Mouse (Mus musculus) limb, embryonic 14.5 days (tissue): Measurements from ENCODE around the gene Nmnat2. TPM values are rescaled to one million over a fixed set of nuclear protein-coding genes. Genes with fewer than 3 reads are reported as not detected.

Experiments used
- ATAC-seq: fragments of 200-750 bp; cut with Nextera tagmentation; 2 replicates; pipeline ENCODE4 v1.8.0; 2017; ENCODE audit warnings: low read depth, moderate number of reproducible peaks, moderate TSS enrichment; ENCODE audit not compliant: low FRiP score
- DNase-seq: peaks from one replicate; pipeline ENCODE4 v3.0.0-alpha.2; 2015; ENCODE audit warnings: low spot score
- H3K27ac ChIP-seq: fragments of 300-500 bp; sonication (generic); replicated peaks from 2 replicates; pipeline ENCODE4 v1.5.1; 2014; ENCODE audit warnings: low read depth, mild to moderate bottlenecking, low read length, moderate library complexity, mixed read lengths
- H3K27me3 ChIP-seq: fragments of 300-500 bp; sonication (generic); 2 replicates; pipeline ENCODE4 v1.6.1; 2014; ENCODE audit warnings: low read length, mixed read lengths; ENCODE audit not compliant: control insufficient read depth, insufficient read depth
- H3K36me3 ChIP-seq: fragments of 300-500 bp; sonication (generic); 2 replicates; pipeline ENCODE4 v1.6.1; 2014; ENCODE audit warnings: mild to moderate bottlenecking, low read length, moderate library complexity, mixed read lengths; ENCODE audit not compliant: control insufficient read depth, insufficient read depth
- H3K4me1 ChIP-seq: fragments of 300-500 bp; sonication (generic); 2 replicates; pipeline ENCODE4 v1.6.1; 2014; ENCODE audit warnings: antibody characterized with exemption, low read length, mixed read lengths; ENCODE audit not compliant: control insufficient read depth, insufficient read depth
- H3K4me2 ChIP-seq: fragments of 300-500 bp; sonication (generic); replicated peaks from 2 replicates; pipeline ENCODE4 v1.6.1; 2014; ENCODE audit warnings: low read depth, mild to moderate bottlenecking, low read length, moderate library complexity; ENCODE audit not compliant: severe bottlenecking
- H3K4me3 ChIP-seq: fragments of 300-500 bp; sonication (generic); replicated peaks from 2 replicates; pipeline ENCODE4 v1.5.1; 2014; ENCODE audit warnings: low read length
- H3K9ac ChIP-seq: fragments of 300-500 bp; sonication (generic); 2 replicates; pipeline ENCODE4 v1.6.1; 2014; ENCODE audit warnings: mild to moderate bottlenecking, low read depth, low read length, moderate library complexity; ENCODE audit not compliant: severe bottlenecking
- H3K9me3 ChIP-seq: fragments of 300-500 bp; sonication (generic); 2 replicates; pipeline ENCODE4 v1.6.1; 2016; ENCODE audit warnings: low read length; ENCODE audit not compliant: control insufficient read depth
- POLR2A ChIP-seq: fragments of 200-500 bp; IDR thresholded peaks from 2 replicates; pipeline ENCODE4 v1.8.0; 2012; ENCODE audit warnings: inconsistent platforms, mild to moderate bottlenecking, moderate library complexity, borderline replicate concordance; ENCODE audit not compliant: insufficient read depth, insufficient read length; ENCODE audit errors: extremely low read depth
- whole genome bisulfite sequencing: fragments of 180-500 bp; shearing (Covaris S2); extraction: QIAGEN DNeasy Blood & Tissue Kit; methylation state at CpG from one replicate; pipeline ENCODE4 v1.1.7; 2014; 5-methylcytosine and 5-hydroxymethylcytosine counted together
- polyA plus RNA-seq, 2 experiments: library from polyadenylated mRNA; depleted of rRNA in 1 of 2; stranded (reverse) in 1 of 2; unstranded in 1 of 2; fragments of >200 nt; fragmentation: Nextera tagmentation in 1 of 2; extraction: Ambion mirVana in 1 of 2; gene quantifications; 2 replicates each; pipeline versions ENCODE4 v1.2.1 to v1.2.3; 2012 to 2014

Nmnat2 gene
- 2.0 and 2.3 TPM in 2 replicates for polyA plus RNA-seq (2012; rRNA removed)
- polyA plus RNA-seq (2014; fragmentation: Nextera tagmentation; extraction: Ambion mirVana), result 1.4 and 1.6 TPM in 2 replicates

DNA sequence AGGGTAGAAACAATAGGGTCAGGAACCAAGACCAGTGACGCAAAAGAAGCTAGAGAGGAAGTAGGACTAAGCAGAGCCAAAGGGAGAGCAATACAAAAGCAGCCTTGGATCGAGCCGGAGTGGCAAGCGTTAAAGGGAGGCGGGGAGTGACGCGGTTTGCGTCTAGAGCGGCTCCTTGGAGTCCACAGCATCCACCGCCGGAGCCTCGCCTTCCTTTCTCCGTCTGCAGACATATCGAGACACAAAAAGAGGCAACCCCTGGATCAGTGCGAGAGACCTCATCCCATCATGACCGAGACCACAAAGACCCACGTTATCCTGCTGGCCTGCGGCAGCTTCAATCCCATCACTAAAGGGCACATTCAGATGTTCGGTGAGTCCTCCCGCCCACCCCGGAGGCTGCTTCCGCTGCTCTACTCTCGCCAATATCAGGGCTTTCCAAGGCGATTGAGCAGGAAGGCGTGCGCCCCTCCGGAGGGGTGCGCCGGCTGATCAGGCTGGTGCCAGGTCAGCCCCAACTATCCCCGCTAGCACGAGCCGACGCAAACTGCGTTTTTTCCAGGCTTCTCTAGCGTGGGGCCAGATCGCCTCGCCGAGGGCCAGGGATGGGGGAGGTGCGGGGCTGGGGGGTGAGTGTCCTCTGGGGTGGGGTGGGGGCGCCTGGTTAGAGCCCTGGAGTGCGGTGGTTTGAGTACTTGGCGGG lies at the start of gene Nmnat2:
Gene Nmnat2 (plus strand): TSS at position 173 of the 703 bp plus-strand sequence.
- Histone ChIP-seq H3K4me1 (peaks cover 9% of the 10 kb centered on the region), H3K4me2 (peak within 1 kb of the TSS; percentile 57), H3K4me3 (peak within 1 kb of the TSS; percentile 35), H3K9ac (no peak within 1 kb of the TSS), H3K9me3 (no peaks in the 10 kb centered on the region), H3K36me3 (no peaks in the 10 kb centered on the region), H3K27me3 (peaks cover 41% of the 10 kb centered on the region), H3K27ac (no peak within 1 kb of the TSS)
- no peak for TF ChIP-seq POLR2A
- ATAC-seq (no peak), DNase-seq (no peak)
- WGBS, result under 1% methylated on average over 42 of the region's 42 CpGs

DNA sequence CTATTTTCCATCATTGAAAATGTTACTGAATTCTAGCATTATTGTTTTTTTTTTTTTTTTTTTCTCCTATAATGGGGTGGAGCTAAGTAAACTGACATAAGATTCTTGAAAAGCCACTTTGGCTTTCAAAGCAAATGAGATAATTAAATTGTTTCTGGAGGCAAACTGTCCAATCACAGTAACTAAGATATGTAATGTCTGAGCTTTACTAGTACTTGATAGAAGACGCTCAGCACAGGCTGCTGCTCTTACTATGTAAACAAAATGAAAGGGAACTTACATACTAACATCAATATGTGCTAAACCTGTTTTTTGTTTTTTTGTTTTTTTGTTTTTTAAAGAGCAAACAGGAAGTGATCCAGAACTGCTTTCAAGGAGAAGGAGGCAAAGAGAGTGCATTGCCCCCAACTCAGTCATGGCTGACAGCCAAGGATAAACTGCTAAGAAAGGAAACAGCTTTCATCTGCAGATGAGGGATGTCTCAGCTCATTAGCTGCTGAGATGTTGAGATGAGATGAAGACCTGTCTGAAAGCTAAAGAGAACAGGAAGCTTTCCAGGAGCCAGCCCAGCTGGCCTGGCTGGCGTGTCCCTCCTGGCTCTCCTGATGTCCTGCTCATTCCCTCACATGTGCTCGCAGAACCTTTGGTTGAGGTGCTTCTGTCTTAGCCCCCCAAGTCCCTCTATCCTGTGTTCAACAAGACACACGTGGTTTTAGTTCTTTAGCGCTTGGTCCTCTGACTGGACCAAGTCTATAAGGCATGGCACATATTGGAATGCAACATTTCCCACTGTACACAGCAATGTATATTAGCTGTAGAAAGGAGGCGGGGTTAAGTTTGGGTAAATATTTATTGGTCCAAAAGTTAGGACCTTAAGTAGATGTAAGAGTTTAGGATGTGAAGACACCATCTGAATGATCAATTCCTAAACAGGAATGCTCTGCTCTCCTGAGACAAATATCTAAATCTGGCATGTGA lies 41.0 kb upstream of the Nmnat2 start:
- no peak overlapping the region for H3K9ac ChIP-seq
- no peak for ATAC-seq
- DNase-seq, result no peak
- 71% methylated on average over 6 of the region's 6 CpGs for WGBS
- H3K27me3 ChIP-seq, result no peaks in the 10 kb centered on the region
- TF ChIP-seq POLR2A, result no peak
- H3K4me3 ChIP-seq, result no peak overlapping the region
- H3K9me3 ChIP-seq, result no peaks in the 10 kb centered on the region
- no peaks in the 10 kb centered on the region for H3K4me1 ChIP-seq
- H3K27ac ChIP-seq, result no peak overlapping the region
- no peaks in the 10 kb centered on the region for H3K36me3 ChIP-seq
- H3K4me2 ChIP-seq, result no peak overlapping the region

DNA sequence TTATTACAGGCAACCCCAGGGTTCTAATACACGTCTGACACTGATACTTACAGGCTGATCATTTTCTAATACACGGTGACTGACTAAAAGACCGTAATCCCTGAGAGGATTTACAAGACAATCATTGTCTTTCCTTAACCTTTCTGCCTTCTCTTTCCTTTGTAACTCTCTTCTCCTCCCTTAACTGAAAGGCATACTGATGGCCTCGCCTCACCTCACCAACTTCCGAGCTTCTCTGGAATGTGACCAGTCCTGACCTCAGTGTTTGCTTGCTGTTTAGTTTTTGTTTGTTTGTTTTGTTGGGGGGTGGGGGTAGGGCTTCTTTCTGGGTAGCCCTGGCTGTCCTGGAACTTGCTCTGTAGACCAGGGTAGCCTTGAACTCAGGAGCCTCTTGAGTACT lies 39.0 kb upstream of the Nmnat2 start:
- Histone ChIP-seq H3K9ac (no peak overlapping the region), H3K27me3 (no peaks in the 10 kb centered on the region), H3K4me2 (no peak overlapping the region), H3K36me3 (no peaks in the 10 kb centered on the region), H3K4me3 (no peak overlapping the region), H3K9me3 (no peaks in the 10 kb centered on the region), H3K27ac (no peak overlapping the region), H3K4me1 (no peaks in the 10 kb centered on the region)
- no peak for DNase-seq
- ATAC-seq, result no peak
- no peak for TF ChIP-seq POLR2A
- 43% methylated on average over 5 of the region's 5 CpGs for WGBS

DNA sequence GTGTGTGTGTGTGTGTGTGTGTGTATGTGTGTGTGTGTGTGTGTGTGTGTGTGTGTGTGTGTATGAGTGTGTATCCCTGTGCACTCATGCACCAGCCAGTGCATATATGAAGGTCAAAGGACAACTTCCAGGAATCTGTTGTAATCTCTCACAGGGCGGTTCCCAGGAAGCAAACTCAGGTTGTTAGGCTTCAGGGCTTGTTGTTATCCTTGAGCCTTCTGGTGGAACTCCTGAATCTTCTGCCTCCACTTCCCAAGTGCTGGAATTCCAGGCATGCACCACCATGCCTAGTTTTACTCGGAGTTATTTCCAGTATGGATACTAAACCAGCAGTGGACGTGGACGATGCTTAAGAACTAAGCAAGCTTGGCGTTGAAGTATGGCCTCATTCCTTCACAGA lies 37.9 kb upstream of the Nmnat2 start:
- no peaks in the 10 kb centered on the region for H3K9me3 ChIP-seq
- TF ChIP-seq POLR2A, result no peak
- H3K4me1 ChIP-seq, result no peaks in the 10 kb centered on the region
- no peak overlapping the region for H3K9ac ChIP-seq
- no peaks in the 10 kb centered on the region for H3K36me3 ChIP-seq
- H3K4me3 ChIP-seq, result no peak overlapping the region
- WGBS, result 78% methylated on average over 5 of the region's 5 CpGs
- no peaks in the 10 kb centered on the region for H3K27me3 ChIP-seq
- H3K27ac ChIP-seq, result no peak overlapping the region
- no peak for DNase-seq
- no peak for ATAC-seq
- no peak overlapping the region for H3K4me2 ChIP-seq

DNA sequence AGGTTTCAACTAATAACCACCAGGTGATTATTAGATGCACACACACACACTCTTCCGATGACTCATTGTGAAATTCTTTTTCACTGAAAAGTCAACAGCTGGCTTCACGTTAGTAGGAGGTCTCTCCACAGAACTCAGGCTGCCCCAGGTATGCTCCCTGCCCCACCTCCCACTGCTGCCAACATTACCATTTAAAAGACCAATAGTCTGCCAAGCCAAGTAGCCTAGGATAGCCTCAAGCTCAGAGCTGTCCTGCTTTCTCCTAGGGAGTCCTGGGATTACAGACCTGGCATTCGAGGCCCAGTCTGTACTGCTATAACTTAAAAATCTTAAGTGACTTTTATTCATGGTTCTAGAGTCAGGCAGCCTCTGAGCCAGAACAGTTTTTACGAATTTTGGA lies 37.2 kb upstream of the Nmnat2 start:
- Histone ChIP-seq H3K9ac (no peak overlapping the region), H3K9me3 (no peaks in the 10 kb centered on the region), H3K36me3 (no peaks in the 10 kb centered on the region), H3K27ac (no peak overlapping the region), H3K4me3 (no peak overlapping the region), H3K4me1 (no peaks in the 10 kb centered on the region), H3K27me3 (no peaks in the 10 kb centered on the region), H3K4me2 (no peak overlapping the region)
- DNase-seq, result no peak
- TF ChIP-seq POLR2A, result no peak
- WGBS, result 68% methylated on average over 4 of the region's 4 CpGs
- no peak for ATAC-seq
